Mouse (Mus musculus) midbrain, embryonic 16.5 days (tissue): ENCODE results near the gene Il2ra. TPM values are rescaled to one million over a fixed set of nuclear protein-coding genes. Genes with fewer than 3 reads are reported as not detected.
"Not testable (repeated sequence)": the region's sequence is repeated elsewhere in the genome, so short reads cannot be mapped to it uniquely, and the experiment has no call there.

Experiments
- ATAC-seq: fragments of 200-750 bp; cut with Nextera tagmentation; 2 replicates; pipeline ENCODE4 v1.8.0; 2017; ENCODE audit warnings: moderate TSS enrichment
- H3K27ac ChIP-seq: fragments of 300-500 bp; sonication (generic); 2 replicates; pipeline ENCODE4 v1.5.1; 2014; ENCODE audit warnings: mild to moderate bottlenecking, low read length, mixed read lengths
- H3K27me3 ChIP-seq: fragments of 300-500 bp; sonication (generic); 2 replicates; pipeline ENCODE4 v1.6.1; 2014; ENCODE audit warnings: low read depth, low read length, mixed read lengths; ENCODE audit not compliant: control insufficient read depth, insufficient read depth
- H3K36me3 ChIP-seq: fragments of 300-500 bp; sonication (generic); 2 replicates; pipeline ENCODE4 v1.6.1; 2014; ENCODE audit warnings: mild to moderate bottlenecking, low read length, moderate library complexity, mixed read lengths; ENCODE audit not compliant: control insufficient read depth, insufficient read depth
- H3K4me1 ChIP-seq: fragments of 300-500 bp; sonication (generic); 2 replicates; pipeline ENCODE4 v1.6.1; 2014; ENCODE audit warnings: mild to moderate bottlenecking, low read length, mixed read lengths; ENCODE audit not compliant: control insufficient read depth, insufficient read depth
- H3K4me2 ChIP-seq: fragments of 300-500 bp; sonication (generic); 2 replicates; pipeline ENCODE4 v1.6.1; 2014; ENCODE audit warnings: mild to moderate bottlenecking, low read length, mixed read lengths
- H3K4me3 ChIP-seq: fragments of 300-500 bp; sonication (generic); 2 replicates; pipeline ENCODE4 v1.5.1; 2014; ENCODE audit warnings: low read depth, mild to moderate bottlenecking, low read length, moderate library complexity, mixed read lengths
- H3K9ac ChIP-seq: fragments of 300-500 bp; sonication (generic); 2 replicates; pipeline ENCODE4 v1.6.1; 2014; ENCODE audit warnings: low read depth, low read length, mixed read lengths
- H3K9me3 ChIP-seq: fragments of 300-500 bp; sonication (generic); replicated peaks from 2 replicates; pipeline ENCODE4 v1.6.1; 2014; ENCODE audit warnings: mild to moderate bottlenecking, low read length, mixed read lengths; ENCODE audit not compliant: control insufficient read depth, poor library complexity, severe bottlenecking
- WGBS: fragments of 180-500 bp; shearing (Covaris S2); extraction: QIAGEN DNeasy Blood & Tissue Kit; methylation state at CpG from one replicate; pipeline ENCODE4 v1.1.7; 2014; 5-methylcytosine and 5-hydroxymethylcytosine counted together
- polyA plus RNA-seq: library from polyadenylated mRNA; unstranded; fragments of >200 nt; fragmentation: Nextera tagmentation; extraction: Ambion mirVana; gene quantifications from 2 replicates; pipeline ENCODE4 v1.2.1, GENCODE M21; 2015

Il2ra gene
- 0.04 TPM in 1 of 2 replicates, not detected in the other for polyA plus RNA-seq

- WGBS: 90% methylated on average over 3 of the region's 3 CpGs
- no peak within 1 kb of the TSS for H3K4me3 ChIP-seq
Measured at GRCm38 (mm10) chr2:11642451-11642941, at the start of gene Il2ra. Il2ra (plus strand) TSS chr2:11642807.

DNA sequence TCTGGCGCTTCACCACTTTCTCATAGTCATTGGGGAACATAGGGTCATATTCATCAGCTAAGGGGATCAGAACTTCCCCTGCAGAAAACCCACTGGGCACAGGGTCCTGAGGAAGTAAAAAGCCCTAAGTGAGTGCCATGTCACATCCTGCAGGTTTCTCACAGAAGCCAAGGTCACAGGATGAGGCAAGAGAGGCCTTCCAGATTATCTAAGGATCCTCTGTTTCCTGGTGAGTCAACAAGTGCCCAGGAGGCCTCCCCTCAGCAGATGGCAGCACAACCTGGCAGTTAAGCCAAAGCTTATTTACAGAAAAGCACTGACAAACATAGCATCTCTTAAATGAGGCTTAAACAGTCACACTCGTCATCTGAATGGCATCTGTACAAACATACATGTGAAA lies 45.9 kb upstream of the Il2ra start:
- Histone ChIP-seq H3K27ac (no peak overlapping the region), H3K4me3 (no peak overlapping the region), H3K4me1 (peaks cover 4% of the 10 kb centered on the region), H3K4me2 (no peak overlapping the region), H3K9ac (no peak overlapping the region), H3K36me3 (peaks cover 39% of the 10 kb centered on the region), H3K9me3 (no peaks in the 10 kb centered on the region), H3K27me3 (no peaks in the 10 kb centered on the region)
- WGBS: 93% methylated on average over 2 of the region's 2 CpGs
- ATAC-seq: no peak

More at GRCm38 (mm10) chr2:11642451-11642941, at the start of gene Il2ra:
- Histone ChIP-seq H3K27ac (no peak within 1 kb of the TSS), H3K9me3 (no peaks in the 10 kb centered on the region), H3K36me3 (no peaks in the 10 kb centered on the region), H3K27me3 (no peaks in the 10 kb centered on the region), H3K9ac (no peak within 1 kb of the TSS), H3K4me2 (no peak within 1 kb of the TSS), H3K4me1 (no peaks in the 10 kb centered on the region)
- no peak for ATAC-seq

DNA sequence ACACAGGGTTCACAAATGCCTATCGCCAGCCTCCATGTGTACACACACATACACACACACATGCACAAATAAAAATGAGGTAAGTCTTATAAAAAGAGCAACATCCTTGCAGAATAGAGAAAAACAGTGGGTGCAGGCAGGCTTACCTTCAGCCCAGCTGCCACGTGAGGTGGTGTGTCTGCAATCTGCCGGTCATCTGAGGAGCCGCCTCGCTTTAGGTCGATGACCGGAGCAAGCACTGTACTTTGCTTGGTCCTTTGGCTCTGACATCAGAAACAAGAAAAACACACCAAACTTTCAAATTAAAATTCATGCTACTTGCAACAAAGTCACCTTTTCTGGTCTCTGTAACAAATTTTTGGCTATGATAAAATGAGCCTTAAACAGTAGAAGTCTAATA lies 44.7 kb upstream of the Il2ra start:
- Histone ChIP-seq H3K9ac (no peak overlapping the region), H3K27me3 (no peaks in the 10 kb centered on the region), H3K4me3 (no peak overlapping the region), H3K36me3 (peaks cover 32% of the 10 kb centered on the region), H3K4me2 (no peak overlapping the region), H3K27ac (no peak overlapping the region), H3K9me3 (no peaks in the 10 kb centered on the region), H3K4me1 (peaks cover 11% of the 10 kb centered on the region)
- WGBS: 95% methylated on average over 7 of the region's 7 CpGs
- ATAC-seq: no peak

DNA sequence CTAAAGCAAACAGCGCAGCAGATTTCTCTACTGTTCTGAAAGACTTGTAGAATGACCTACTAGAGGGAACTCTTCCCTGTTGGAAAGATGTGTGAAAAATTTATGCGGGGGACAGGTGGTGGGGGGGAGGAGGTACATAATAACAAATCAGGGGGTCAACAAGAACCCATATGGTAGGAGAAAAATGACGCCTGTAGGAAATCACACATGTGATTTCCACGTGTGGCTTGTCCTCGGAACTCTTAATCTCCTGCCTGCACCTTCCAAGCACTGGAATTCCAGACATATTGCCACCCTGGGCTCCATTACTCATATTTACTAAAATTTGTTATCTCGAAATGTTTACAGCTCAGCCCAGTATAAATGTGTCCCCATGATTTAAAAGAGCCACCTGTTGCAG lies 40.8 kb upstream of the Il2ra start:
- Histone ChIP-seq H3K27me3 (no peaks in the 10 kb centered on the region), H3K4me2 (peak overlapping the region; percentile 97), H3K27ac (no peak overlapping the region), H3K9ac (peak overlapping the region; percentile 97), H3K4me1 (peaks cover 11% of the 10 kb centered on the region), H3K4me3 (peak overlapping the region; percentile 98), H3K36me3 (peaks cover 12% of the 10 kb centered on the region), H3K9me3 (no peaks in the 10 kb centered on the region)
- ATAC-seq: no peak
- WGBS: 86% methylated on average over 6 of the region's 6 CpGs

- Histone ChIP-seq H3K4me1 (peaks cover 11% of the 10 kb centered on the region), H3K36me3 (peaks cover 4% of the 10 kb centered on the region), H3K27ac (peak overlapping the region; percentile 75), H3K9me3 (no peaks in the 10 kb centered on the region), H3K9ac (peak overlapping the region; percentile 97), H3K4me3 (peak overlapping the region; percentile 98), H3K4me2 (peak overlapping the region; percentile 97), H3K27me3 (no peaks in the 10 kb centered on the region)
- under 1% methylated on average over 78 of the region's 78 CpGs for WGBS
- ATAC-seq: peak; percentile 100
Measured at GRCm38 (mm10) chr2:11602506-11603489, 39.8 kb upstream of the Il2ra start.

- H3K9me3 ChIP-seq: no peaks in the 10 kb centered on the region
- H3K4me2 ChIP-seq: peak within 1 kb of the TSS; percentile 97; the same call in 1 of the 2 replicates
- H3K4me3 ChIP-seq: peak within 1 kb of the TSS; percentile 98
- peak within 1 kb of the TSS; percentile 97 for H3K9ac ChIP-seq
- 84% methylated on average over 5 of the region's 5 CpGs for WGBS
- H3K36me3 ChIP-seq: peaks cover 3% of the 10 kb centered on the region; the same call in 1 of the 2 replicates
- no peak for ATAC-seq
- H3K27ac ChIP-seq: peak within 1 kb of the TSS; percentile 75
- no peaks in the 10 kb centered on the region for H3K27me3 ChIP-seq
- H3K4me1 ChIP-seq: peaks cover 11% of the 10 kb centered on the region
Measured at GRCm38 (mm10) chr2:11604053-11604452, 38.6 kb upstream of the Il2ra start, which contains the start of gene Rbm17. Rbm17 (minus strand) TSS chr2:11604153.

- H3K27me3 ChIP-seq: no peaks in the 10 kb centered on the region
- H3K9ac ChIP-seq: no peak overlapping the region
- peaks cover 11% of the 10 kb centered on the region for H3K4me1 ChIP-seq
- H3K27ac ChIP-seq: no peak overlapping the region
- peaks cover 3% of the 10 kb centered on the region; the same call in 1 of the 2 replicates for H3K36me3 ChIP-seq
- no peaks in the 10 kb centered on the region for H3K9me3 ChIP-seq
- ATAC-seq: no peak
- H3K4me3 ChIP-seq: no peak overlapping the region
- no peak overlapping the region for H3K4me2 ChIP-seq
Measured at GRCm38 (mm10) chr2:11604911-11605310, 37.7 kb upstream of the Il2ra start.

DNA sequence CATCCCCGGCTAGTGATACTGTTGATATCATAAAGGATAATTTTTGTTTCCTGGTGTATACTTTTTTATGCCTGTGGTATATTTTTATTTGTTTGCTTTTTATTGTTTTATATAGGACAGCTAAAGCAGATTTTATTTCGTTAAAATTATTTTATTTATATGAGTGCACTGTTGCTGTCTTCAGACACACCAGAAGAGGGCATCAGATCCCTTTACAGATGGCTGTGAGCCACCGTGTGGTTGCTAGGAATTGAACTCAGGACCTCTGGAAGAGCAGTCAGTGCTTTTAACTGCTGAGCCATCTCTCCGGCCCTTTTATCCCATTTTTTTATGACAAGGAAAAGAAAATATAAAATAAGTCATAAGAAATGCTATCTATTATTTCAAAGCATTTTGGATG lies 35.9 kb upstream of the Il2ra start:
- H3K27me3 ChIP-seq, H3K4me3 ChIP-seq, H3K27ac ChIP-seq, H3K9me3 ChIP-seq, H3K4me2 ChIP-seq, H3K9ac ChIP-seq, ATAC-seq, H3K4me1 ChIP-seq, H3K36me3 ChIP-seq: not testable (repeated sequence)
- 82% methylated on average over 4 of the region's 4 CpGs for WGBS

GRCm38 (mm10) chr2:11612939-11613338 lies 29.7 kb upstream of the Il2ra start:
- not testable (repeated sequence) for H3K36me3 ChIP-seq, ATAC-seq, H3K4me2 ChIP-seq, H3K9me3 ChIP-seq, H3K27me3 ChIP-seq, H3K4me3 ChIP-seq, H3K9ac ChIP-seq, H3K27ac ChIP-seq, H3K4me1 ChIP-seq
- WGBS: 90% methylated on average over 6 of the region's 6 CpGs
